Mouse (Mus musculus) intestine, postnatal 0 days (tissue): ENCODE measurements around the gene Ntm. TPM values are rescaled to one million over a fixed set of nuclear protein-coding genes. Genes with fewer than 3 reads are reported as not detected.

Experiments used
- ATAC-seq: fragments of 200-750 bp; cut with Nextera tagmentation; 2 replicates; pipeline ENCODE4 v1.8.0; 2017; ENCODE audit warnings: mild to moderate bottlenecking, moderate TSS enrichment, moderate library complexity
- H3K27ac ChIP-seq: fragments of 300-500 bp; sonication (generic); 2 replicates; pipeline ENCODE4 v1.5.1; 2014; ENCODE audit warnings: mild to moderate bottlenecking, low read depth, low read length, moderate library complexity
- H3K27me3 ChIP-seq: fragments of 300-500 bp; sonication (generic); replicated peaks from 2 replicates; pipeline ENCODE4 v1.6.1; 2014; ENCODE audit warnings: low read length, mixed read lengths; ENCODE audit not compliant: control insufficient read depth, insufficient read depth
- H3K36me3 ChIP-seq: fragments of 300-500 bp; sonication (generic); 2 replicates; pipeline ENCODE4 v1.6.1; 2014; ENCODE audit warnings: mild to moderate bottlenecking, moderate library complexity; ENCODE audit not compliant: control insufficient read depth, insufficient read depth
- H3K4me1 ChIP-seq: fragments of 300-500 bp; sonication (generic); replicated peaks from 2 replicates; pipeline ENCODE4 v1.6.1; 2014; ENCODE audit warnings: antibody characterized with exemption, low read length, mixed read lengths; ENCODE audit not compliant: control insufficient read depth, insufficient read depth
- H3K4me2 ChIP-seq: fragments of 300-500 bp; sonication (generic); replicated peaks from 2 replicates; pipeline ENCODE4 v1.6.1; 2014; ENCODE audit warnings: low read depth, mild to moderate bottlenecking, moderate library complexity
- H3K4me3 ChIP-seq: fragments of 300-500 bp; sonication (generic); 2 replicates; pipeline ENCODE4 v1.5.1; 2014; ENCODE audit warnings: low read depth, low read length
- H3K9ac ChIP-seq: fragments of 300-500 bp; sonication (generic); 2 replicates; pipeline ENCODE4 v1.6.1; 2014; ENCODE audit warnings: mild to moderate bottlenecking, low read depth, low read length
- H3K9me3 ChIP-seq: fragments of 300-500 bp; sonication (generic); 2 replicates; pipeline ENCODE4 v1.6.1; 2016; ENCODE audit warnings: mixed run types; ENCODE audit not compliant: control insufficient read depth
- CTCF ChIP-seq: sonication (generic); IDR thresholded peaks from 2 replicates; pipeline ENCODE4 v1.5.1; 2016; ENCODE audit warnings: low read depth, mild to moderate bottlenecking, control low read depth, antibody characterized with exemption, moderate library complexity
- WGBS: fragments of 180-500 bp; shearing (Covaris S2); extraction: QIAGEN DNeasy Blood & Tissue Kit; methylation state at CpG from one replicate; pipeline ENCODE4 v1.1.7; 2014; 5-methylcytosine and 5-hydroxymethylcytosine counted together
- polyA plus RNA-seq: library from polyadenylated mRNA; unstranded; fragments of >200 nt; fragmentation: Nextera tagmentation; extraction: Ambion mirVana; gene quantifications from 2 replicates; pipeline ENCODE4 v1.2.1, GENCODE M21; 2015

The Ntm gene
- polyA plus RNA-seq, 1 experiment from 2014 or later, result 1.1 TPM

GRCm38 (mm10) chr9:29647764-29648163, 315.2 kb downstream of the Ntm start:
- WGBS, result 70% methylated on average over 8 of the region's 8 CpGs
- Histone ChIP-seq H3K9ac (no peak overlapping the region), H3K27ac (no peak overlapping the region), H3K27me3 (no peaks in the 10 kb centered on the region), H3K36me3 (no peaks in the 10 kb centered on the region), H3K4me3 (no peak overlapping the region), H3K9me3 (no peaks in the 10 kb centered on the region), H3K4me2 (no peak overlapping the region), H3K4me1 (no peaks in the 10 kb centered on the region)
- no peak for TF ChIP-seq CTCF
- no peak for ATAC-seq

DNA sequence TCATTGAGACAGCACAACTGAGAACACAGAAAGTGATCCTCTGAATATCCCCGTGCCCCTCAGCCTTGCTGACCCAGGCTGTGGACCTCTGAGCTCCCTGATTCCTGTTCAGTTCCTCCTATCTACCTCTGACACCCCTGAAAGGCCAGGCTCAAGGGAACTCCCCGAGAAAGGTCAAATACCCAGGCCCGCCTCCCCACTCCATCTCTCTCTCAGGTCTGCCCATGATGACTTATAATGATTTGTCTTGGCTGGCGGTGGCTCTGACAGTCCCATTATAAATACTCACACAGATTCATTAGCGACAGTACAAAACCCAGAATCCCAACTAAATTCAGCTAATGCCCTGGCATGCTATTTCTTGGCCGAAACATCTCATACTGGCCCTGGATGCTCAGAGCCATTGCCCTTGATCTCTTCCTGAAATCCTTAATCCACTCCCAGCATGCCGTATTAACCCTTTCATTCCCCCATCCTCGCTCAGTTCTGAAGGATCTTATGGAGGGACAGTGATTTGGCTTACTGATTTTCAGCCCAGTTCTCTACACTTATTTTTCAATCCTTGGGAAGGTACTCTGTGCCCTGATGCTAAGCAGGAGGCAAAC, 317.0 kb downstream of the Ntm start:
- H3K4me1 ChIP-seq, result no peaks in the 10 kb centered on the region
- no peak overlapping the region for H3K4me3 ChIP-seq
- TF ChIP-seq CTCF, result no peak
- no peaks in the 10 kb centered on the region for H3K9me3 ChIP-seq
- no peak for ATAC-seq
- H3K4me2 ChIP-seq, result no peak overlapping the region
- H3K27ac ChIP-seq, result no peak overlapping the region
- no peaks in the 10 kb centered on the region for H3K27me3 ChIP-seq
- H3K36me3 ChIP-seq, result no peaks in the 10 kb centered on the region
- no peak overlapping the region for H3K9ac ChIP-seq
- 48% methylated on average over 8 of the region's 8 CpGs for WGBS

- no peak overlapping the region for H3K4me3 ChIP-seq
- ATAC-seq, result no peak
- peak; percentile 85 for TF ChIP-seq CTCF
Measured at GRCm38 (mm10) chr9:29642997-29643657, 319.8 kb downstream of the Ntm start.

DNA sequence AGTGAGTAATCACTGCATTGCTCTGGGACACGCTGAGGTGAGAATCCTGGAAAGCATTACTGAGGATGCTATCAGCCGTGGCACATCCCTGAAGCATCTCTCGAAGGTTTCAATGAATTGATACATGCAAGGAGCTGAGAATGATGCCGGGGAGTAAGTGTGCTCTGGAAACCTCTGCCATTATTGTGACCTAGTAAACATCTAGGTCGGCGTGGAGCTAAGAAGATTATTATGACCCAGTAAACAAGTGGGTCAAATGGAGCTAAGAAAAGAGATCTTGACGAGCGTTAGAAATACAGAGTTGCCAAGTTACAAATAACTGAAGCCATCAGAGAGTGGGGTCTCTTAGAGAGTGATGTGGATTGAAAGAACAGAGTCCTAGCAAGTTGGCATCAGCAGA, 325.6 kb downstream of the Ntm start:
- no peak for ATAC-seq
- no peak overlapping the region for H3K27ac ChIP-seq
- no peaks in the 10 kb centered on the region for H3K4me1 ChIP-seq
- TF ChIP-seq CTCF, result no peak
- H3K9me3 ChIP-seq, result no peaks in the 10 kb centered on the region
- no peaks in the 10 kb centered on the region for H3K36me3 ChIP-seq
- H3K9ac ChIP-seq, result no peak overlapping the region
- H3K4me3 ChIP-seq, result no peak overlapping the region
- no peaks in the 10 kb centered on the region for H3K27me3 ChIP-seq
- H3K4me2 ChIP-seq, result no peak overlapping the region
- WGBS, result 84% methylated on average over 8 of the region's 8 CpGs

More at GRCm38 (mm10) chr9:29642997-29643657, 319.8 kb downstream of the Ntm start:
- WGBS, result 18% methylated on average over 11 of the region's 11 CpGs
- Histone ChIP-seq H3K9me3 (no peaks in the 10 kb centered on the region), H3K36me3 (no peaks in the 10 kb centered on the region), H3K27me3 (no peaks in the 10 kb centered on the region), H3K4me2 (no peak overlapping the region), H3K4me1 (no peaks in the 10 kb centered on the region), H3K27ac (no peak overlapping the region), H3K9ac (no peak overlapping the region)

- WGBS, result 66% methylated on average over 5 of the region's 5 CpGs
- no peaks in the 10 kb centered on the region for H3K36me3 ChIP-seq
- no peaks in the 10 kb centered on the region for H3K27me3 ChIP-seq
- H3K4me2 ChIP-seq, result no peak overlapping the region
- no peak for TF ChIP-seq CTCF
- ATAC-seq, result no peak
- no peak overlapping the region for H3K9ac ChIP-seq
- no peaks in the 10 kb centered on the region for H3K9me3 ChIP-seq
- no peaks in the 10 kb centered on the region for H3K4me1 ChIP-seq
- no peak overlapping the region for H3K27ac ChIP-seq
- H3K4me3 ChIP-seq, result no peak overlapping the region
Measured at GRCm38 (mm10) chr9:29617181-29617580, 345.8 kb downstream of the Ntm start.

DNA sequence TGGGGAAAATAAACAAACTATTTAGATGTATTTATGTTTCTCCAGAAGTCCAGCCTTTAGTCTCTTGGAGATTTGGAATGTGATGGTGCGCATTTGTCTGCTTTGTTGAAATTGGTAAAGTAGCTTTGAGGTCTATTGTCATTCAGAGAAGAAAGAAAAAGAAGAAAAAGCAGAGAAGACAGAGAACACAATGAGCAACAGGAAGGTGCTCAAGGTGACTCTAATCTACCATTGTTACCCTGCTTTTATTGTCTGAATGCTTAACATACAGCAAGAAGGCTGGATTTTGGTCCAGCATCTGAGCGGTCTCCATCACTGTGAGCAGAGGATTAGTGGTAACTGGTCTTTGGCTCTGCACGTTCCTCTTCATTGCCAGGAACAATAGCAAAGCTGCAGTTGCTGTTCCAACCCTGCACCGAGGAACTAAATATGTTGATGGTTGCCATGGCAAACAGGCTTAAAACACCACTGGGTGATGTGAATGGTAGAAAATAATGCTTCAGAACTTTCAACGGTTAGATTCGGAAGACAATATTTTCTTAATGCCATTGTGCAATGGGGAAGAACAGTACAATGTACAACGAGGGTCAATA, 350.8 kb downstream of the Ntm start:
- H3K9ac ChIP-seq, result no peak overlapping the region
- no peak overlapping the region for H3K4me3 ChIP-seq
- H3K4me1 ChIP-seq, result no peaks in the 10 kb centered on the region
- no peak overlapping the region for H3K27ac ChIP-seq
- H3K27me3 ChIP-seq, result no peaks in the 10 kb centered on the region
- ATAC-seq, result no peak
- no peaks in the 10 kb centered on the region for H3K36me3 ChIP-seq
- no peak for TF ChIP-seq CTCF
- H3K9me3 ChIP-seq, result no peaks in the 10 kb centered on the region
- 84% methylated on average over 7 of the region's 7 CpGs for WGBS
- H3K4me2 ChIP-seq, result no peak overlapping the region
